Mouse (Mus musculus): Measurements from ENCODE around the gene Zfand4.

- no peak for TF ChIP-seq CTCF (IDR thresholded peaks at IDR 0.05; ENCODE audit: control insufficient read depth, insufficient read depth, low read length)
- no peak for TF ChIP-seq POLR2A (IDR thresholded peaks at IDR 0.05; ENCODE audit: borderline replicate concordance, control insufficient read depth, low read depth, low read length)
Measured at GRCm38 (mm10) chr6:116337466-116337834, 73.4 kb downstream of the Zfand4 start.

All from bone marrow, adult 2 months (tissue).